Mouse (Mus musculus) ES-Bruce4 (cell line): ENCODE measurements around the gene Cops6.

Experiments
- CTCF ChIP-seq: IDR thresholded peaks from one replicate; pipeline ENCODE4 v1.8.1; 2011; ENCODE audit warnings: low read depth, low read length
- EP300 ChIP-seq: IDR thresholded peaks from 2 replicates; pipeline ENCODE4 v1.6.1; 2011; ENCODE audit warnings: low read depth, low read length; ENCODE audit not compliant: insufficient read depth
- POLR2A ChIP-seq: IDR thresholded peaks from one replicate; pipeline ENCODE4 v1.8.1; 2011; ENCODE audit warnings: low read length; ENCODE audit not compliant: insufficient read depth

GRCm38 (mm10) chr5:138199576-138199975 is 38.7 kb downstream of the Cops6 start:
- TF ChIP-seq EP300 (no peak), CTCF (peak; percentile 32), POLR2A (no peak)
